Mouse (Mus musculus) liver, adult 2 months (tissue): Measurements from ENCODE around the gene Myo5a.

ENCODE experiments used
- CTCF ChIP-seq: fragments of 200-500 bp; IDR thresholded peaks from 2 replicates; pipeline ENCODE4 v1.5.1; 2011; ENCODE audit warnings: low read depth, low read length, control low read depth
- POLR2A ChIP-seq: fragments of 200-500 bp; IDR thresholded peaks from 2 replicates; pipeline ENCODE4 v1.6.1; 2011; ENCODE audit warnings: low read length, control low read depth; ENCODE audit not compliant: insufficient read depth; ENCODE audit errors: extremely low read depth

DNA sequence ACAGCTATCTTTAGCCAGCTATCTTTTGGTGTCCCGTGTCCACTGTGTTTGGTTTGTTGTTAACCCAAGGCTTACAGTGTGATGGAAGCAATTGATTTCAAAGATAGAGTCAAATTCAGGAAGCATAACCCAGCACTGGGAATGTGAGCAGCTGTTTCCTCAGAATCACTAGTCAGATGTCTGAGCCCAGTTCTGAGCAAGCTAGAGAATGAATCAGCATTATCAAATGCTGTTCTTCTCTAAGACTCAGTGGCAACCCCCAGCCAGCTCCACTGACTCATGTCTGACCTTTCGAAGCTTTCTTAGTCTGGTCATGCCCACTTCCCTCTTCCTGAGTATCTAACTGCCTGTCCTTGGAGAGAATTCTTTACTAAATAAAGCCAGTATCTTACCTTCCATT, 125.5 kb downstream of the Myo5a start:
- TF ChIP-seq POLR2A (no peak), CTCF (no peak)
